ENCODE assay signal across 8 mouse cellular contexts in the genomic region with DNA sequence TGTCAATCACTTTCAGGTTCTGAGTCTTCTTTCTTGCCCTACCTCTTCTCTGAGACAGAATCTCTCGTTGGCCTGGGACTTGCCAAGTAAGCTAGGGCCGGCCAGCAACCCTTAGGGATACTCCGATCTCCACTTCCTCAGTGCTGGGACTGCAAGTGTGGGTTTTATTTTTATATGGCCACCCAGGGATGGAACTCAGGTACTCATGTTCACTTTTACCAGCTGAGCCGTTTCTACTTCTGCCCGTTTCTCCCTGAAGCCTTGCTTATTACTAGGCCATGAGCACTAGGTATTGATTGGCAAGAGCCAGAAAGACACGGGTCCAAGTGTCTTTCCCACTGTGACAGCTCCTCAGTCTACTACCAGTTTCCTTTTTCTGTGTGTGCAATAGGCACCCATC. TPM values are rescaled to one million over a fixed set of nuclear protein-coding genes. Genes with fewer than 3 reads are reported as not detected.
DNase-seq lines count a peak whose midpoint lies in the region; ATAC-seq and TF ChIP-seq lines count a peak whose summit lies in the region.

No protein-coding gene starts in this region.

- TF ChIP-seq POLR2A in kidney, adult 2 months (IDR thresholded peaks at IDR 0.05; ENCODE audit: low read depth, low read length): no peak

- H3K27ac ChIP-seq in kidney, adult 2 months (ENCODE audit: insufficient read depth, low read depth, low read length): peak overlapping the region; percentile 65
- peak overlapping the region; percentile 79 for H3K27ac ChIP-seq in embryonic facial prominence, embryonic 10.5 days (replicated peaks)
- H3K27ac ChIP-seq in hindbrain, embryonic 16.5 days (ENCODE audit: low read depth, low read length): peak overlapping the region; percentile 90
- H3K27ac ChIP-seq in midbrain, embryonic 16.5 days (ENCODE audit: low read length): peak overlapping the region; percentile 83

- no peak for DNase-seq in kidney, adult 2 months
- no peak for DNase-seq in kidney, adult 11 months
- no peak for DNase-seq in embryonic facial prominence, embryonic 10.5 days (ENCODE audit: low spot score)
- DNase-seq in layer of hippocampus, postnatal 10 days (ENCODE audit: low spot score in 2 of 2): no peak
- DNase-seq in frontal cortex, postnatal 14 days (ENCODE audit: low spot score in 2 of 2): no peak

- H3K9me3 ChIP-seq in embryonic facial prominence, embryonic 10.5 days: no peaks in the 10 kb centered on the region
- H3K9me3 ChIP-seq in hindbrain, embryonic 16.5 days (ENCODE audit: control insufficient read depth, low read length): no peaks in the 10 kb centered on the region
- no peaks in the 10 kb centered on the region for H3K9me3 ChIP-seq in midbrain, embryonic 16.5 days (replicated peaks; ENCODE audit: control insufficient read depth, low read length, poor library complexity, severe bottlenecking)

- peak overlapping the region; percentile 92 for H3K4me2 ChIP-seq in hindbrain, embryonic 16.5 days (ENCODE audit: low read length)
- peak overlapping the region; percentile 67 for H3K4me2 ChIP-seq in midbrain, embryonic 16.5 days (ENCODE audit: low read length)

- H3K4me1 ChIP-seq in kidney, adult 2 months (ENCODE audit: control insufficient read depth, insufficient read depth, low read length): 0 out of 2 replicates have a peak, but pooled peaks cover 7% of the 10 kb centered on the region
- peaks cover 20% of the 10 kb centered on the region for H3K4me1 ChIP-seq in embryonic facial prominence, embryonic 10.5 days
- H3K4me1 ChIP-seq in hindbrain, embryonic 16.5 days (ENCODE audit: control insufficient read depth, insufficient read depth, low read depth, low read length): peaks cover 14% of the 10 kb centered on the region
- H3K4me1 ChIP-seq in midbrain, embryonic 16.5 days (ENCODE audit: control insufficient read depth, insufficient read depth, low read length): peaks cover 12% of the 10 kb centered on the region

- H3K27me3 ChIP-seq in kidney, adult 2 months (replicated peaks; ENCODE audit: control insufficient read depth, insufficient read depth, low read length): no peaks in the 10 kb centered on the region
- no peaks in the 10 kb centered on the region for H3K27me3 ChIP-seq in embryonic facial prominence, embryonic 10.5 days (replicated peaks; ENCODE audit: low read depth, poor library complexity, severe bottlenecking)
- no peaks in the 10 kb centered on the region for H3K27me3 ChIP-seq in hindbrain, embryonic 16.5 days (replicated peaks; ENCODE audit: control insufficient read depth, insufficient read depth, low read length)
- H3K27me3 ChIP-seq in midbrain, embryonic 16.5 days (ENCODE audit: control insufficient read depth, insufficient read depth, low read depth, low read length): no peaks in the 10 kb centered on the region

- TF ChIP-seq CTCF in kidney, adult 2 months (conservative IDR thresholded peaks at IDR 0.05; ENCODE audit: insufficient read depth, insufficient read length, low read depth, low read length): no peak

- no peaks in the 10 kb centered on the region for H3K36me3 ChIP-seq in kidney, adult 2 months (ENCODE audit: control insufficient read depth, insufficient read depth, low read length)
- peaks cover 51% of the 10 kb centered on the region for H3K36me3 ChIP-seq in embryonic facial prominence, embryonic 10.5 days (replicated peaks)
- H3K36me3 ChIP-seq in hindbrain, embryonic 16.5 days (ENCODE audit: control insufficient read depth, insufficient read depth, low read length): peaks cover 10% of the 10 kb centered on the region
- H3K36me3 ChIP-seq in midbrain, embryonic 16.5 days (ENCODE audit: control insufficient read depth, insufficient read depth, low read length): peaks cover 11% of the 10 kb centered on the region

- peak overlapping the region; percentile 70; the same call in 1 of the 2 replicates for H3K9ac ChIP-seq in hindbrain, embryonic 16.5 days (ENCODE audit: low read depth, low read length)
- H3K9ac ChIP-seq in midbrain, embryonic 16.5 days (ENCODE audit: low read depth, low read length): peak overlapping the region; percentile 69

- no peak overlapping the region for H3K4me3 ChIP-seq in kidney, adult 2 months (ENCODE audit: insufficient read depth, low read depth, low read length)
- peak overlapping the region; percentile 96 for H3K4me3 ChIP-seq in embryonic facial prominence, embryonic 10.5 days
- peak overlapping the region; percentile 85 for H3K4me3 ChIP-seq in hindbrain, embryonic 16.5 days (ENCODE audit: low read length)
- peak overlapping the region; percentile 74 for H3K4me3 ChIP-seq in midbrain, embryonic 16.5 days (ENCODE audit: low read depth, low read length)

- no peak for ATAC-seq in hindbrain, embryonic 16.5 days
- ATAC-seq in midbrain, embryonic 16.5 days: no peak
- ATAC-seq in megakaryocyte-erythroid progenitor cell, adult 5-6 weeks (replicated peaks; ENCODE audit: low FRiP score, low TSS enrichment, poor library complexity, severe bottlenecking): no peak

- 82% methylated on average over 6 of the region's 6 CpGs for WGBS in kidney, adult 2 months
- WGBS in embryonic facial prominence, embryonic 10.5 days: 87% methylated on average over 6 of the region's 6 CpGs
- WGBS in hindbrain, embryonic 16.5 days: 85% methylated on average over 6 of the region's 6 CpGs
- 87% methylated on average over 6 of the region's 6 CpGs for WGBS in midbrain, embryonic 16.5 days

RNA-seq across cellular contexts. Expression of a gene that starts 0.7 kb away (rescaled TPM):
- 37.4 and 45.6 TPM in 2 replicates for polyA plus RNA-seq in kidney, adult 2 months (2012; rRNA removed)
- polyA plus RNA-seq in embryonic facial prominence, embryonic 10.5 days (2016; fragmentation: Nextera tagmentation; extraction: Ambion mirVana): 14.1 and 14.8 TPM in 2 replicates
- 12.3 and 13.7 TPM in 2 replicates for polyA plus RNA-seq in hindbrain, embryonic 16.5 days (2015; fragmentation: Nextera tagmentation; extraction: Ambion mirVana)
- polyA plus RNA-seq in midbrain, embryonic 16.5 days (2015; fragmentation: Nextera tagmentation; extraction: Ambion mirVana): 12.2 and 14.1 TPM in 2 replicates
- 10 to 100 TPM; 19.7 to 20.8 TPM for total RNA-seq in layer of hippocampus, postnatal 10 days (2021)
- 16.4 and 25.5 TPM in 2 replicates for total RNA-seq in megakaryocyte-erythroid progenitor cell, adult 5-6 weeks (2014; fragmentation: Nextera tagmentation)
- 2.7 and 4.9 TPM in 2 replicates for total RNA-seq in megakaryocyte-erythroid progenitor cell, adult 5-6 weeks (2017)
